Mouse (Mus musculus) CH12.LX (cell line): ENCODE measurements at regions not wholly inside any gene's neighbourhood (a gene's known extent, or its start where the extent isn't known, plus 50 kb on each side); places are given as distances from the start of the nearest gene placed in this dataset.

Source experiments
- CTCF ChIP-seq, 2 experiments: IDR thresholded peaks in 1 of 2; conservative IDR thresholded peaks in 1 of 2; 2 replicates each; pipeline ENCODE4 v1.5.1; 2011 to 2012; ENCODE audit warnings: low read depth in 2 of 2, low read length in 2 of 2, improper control_type of control experiment in 1 of 2, inconsistent platforms in 1 of 2, mild to moderate bottlenecking in 1 of 2, moderate library complexity in 1 of 2
- JUND ChIP-seq: conservative IDR thresholded peaks from 2 replicates; pipeline ENCODE4 v1.6.1; 2011; ENCODE audit warnings: low read depth, low read length, improper control_type of control experiment
- MAFK ChIP-seq: IDR thresholded peaks from 2 replicates; pipeline ENCODE4 v1.6.1; 2011; ENCODE audit warnings: low read length, improper control_type of control experiment; ENCODE audit not compliant: insufficient replicate concordance
- NRF1 ChIP-seq: IDR thresholded peaks from 2 replicates; pipeline ENCODE4 v1.6.1; 2014; ENCODE audit warnings: low read depth, mild to moderate bottlenecking, inconsistent platforms, low read length, improper control_type of control experiment, moderate library complexity
- POLR2AphosphoS2 ChIP-seq: IDR thresholded peaks from 2 replicates; pipeline ENCODE4 v1.6.1; 2011; ENCODE audit warnings: low read depth, low read length, improper control_type of control experiment
- RCOR1 ChIP-seq: conservative IDR thresholded peaks from 2 replicates; pipeline ENCODE4 v1.6.1; 2012; ENCODE audit warnings: low read depth, mild to moderate bottlenecking, inconsistent platforms, low read length, improper control_type of control experiment
- ZNF384 ChIP-seq: IDR thresholded peaks from 2 replicates; pipeline ENCODE4 v1.6.1; 2012; ENCODE audit warnings: low read depth, low read length, improper control_type of control experiment, inconsistent platforms

DNA sequence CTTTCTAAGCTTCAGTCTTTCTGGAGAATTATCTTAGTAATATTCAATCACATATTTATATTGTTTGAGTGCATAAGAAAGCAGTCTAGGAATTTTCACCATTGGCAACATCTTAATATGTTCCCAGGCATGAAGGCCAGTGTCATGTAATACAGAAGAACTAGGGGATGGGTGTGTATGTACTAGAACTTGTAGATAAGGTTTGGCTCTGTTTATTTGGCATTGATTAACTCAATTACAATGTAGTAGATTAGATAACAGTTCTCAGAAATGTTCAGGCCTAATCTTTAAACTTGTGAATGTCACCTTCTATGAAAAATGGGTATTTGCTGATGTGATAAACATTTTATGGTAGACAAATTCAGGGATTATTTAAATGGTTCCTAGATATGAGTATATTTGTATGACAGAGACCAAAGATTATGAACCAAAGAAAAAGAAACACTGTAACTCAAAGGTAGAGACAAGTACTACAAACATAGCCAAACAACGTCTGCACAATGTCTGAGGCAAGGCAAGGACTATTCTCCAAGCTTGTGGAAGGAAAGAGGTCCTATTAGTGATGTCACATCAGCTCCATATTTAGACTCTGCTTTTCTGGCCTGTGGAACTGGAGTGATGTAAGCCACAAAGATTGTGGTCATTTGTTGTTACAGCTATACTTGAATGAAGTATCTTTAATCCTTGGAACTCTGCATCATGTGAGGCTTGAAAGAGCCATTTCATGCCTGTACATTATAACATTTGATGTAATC lies 1924.8 kb upstream of the Nudt12 start:
- no peak for TF ChIP-seq NRF1
- no peak for TF ChIP-seq MAFK
- no peak for TF ChIP-seq POLR2AphosphoS2
- TF ChIP-seq CTCF (conservative IDR thresholded peaks at IDR 0.05 in 1 of 2, IDR thresholded peaks at IDR 0.05 in 1 of 2; ENCODE audit: low read depth in 2 of 2, low read length in 2 of 2), result no peak
- TF ChIP-seq RCOR1, result no peak
- no peak for TF ChIP-seq JUND
- TF ChIP-seq ZNF384, result no peak
